Mouse (Mus musculus): ENCODE data around the gene Vmn2r65.

Gene Vmn2r65

GRCm38 (mm10) chr7:84964015-84964414 is at the start of gene Vmn2r65:
Gene Vmn2r65, minus strand, starts transcription at chr7:84964115.
- no peak for DNase-seq (ENCODE audit: low read depth)

- DNase-seq (ENCODE audit: low read depth) = no peak
Observed at GRCm38 (mm10) chr7:85012168-85012567, 48.3 kb upstream of the Vmn2r65 start, which contains the start of gene Vmn2r66. Gene Vmn2r66, minus strand, starts transcription at chr7:85012268.

GRCm38 (mm10) chr7:84996694-84997093 is 32.8 kb upstream of the Vmn2r65 start:
- no peak for DNase-seq (ENCODE audit: low read depth)
